Mouse (Mus musculus): ENCODE data around the gene Gm10491.
A peak's percentile ranks its signal among the peaks of the same experiment; 100 is the strongest.
"Not testable (repeated sequence)": the region's sequence is repeated elsewhere in the genome, so short reads cannot be mapped to it uniquely, and the experiment has no call there.

Gm10491 gene

GRCm38 (mm10) chrX:7907735-7908134 is at the start of gene Gm10491:
TSS of gene Gm10491 (minus strand) at chrX:7907835.
- DNase-seq, result no peak

- DNase-seq, result no peak
Observed at GRCm38 (mm10) chrX:7950091-7950490, 42.5 kb upstream of the Gm10491 start.

DNA sequence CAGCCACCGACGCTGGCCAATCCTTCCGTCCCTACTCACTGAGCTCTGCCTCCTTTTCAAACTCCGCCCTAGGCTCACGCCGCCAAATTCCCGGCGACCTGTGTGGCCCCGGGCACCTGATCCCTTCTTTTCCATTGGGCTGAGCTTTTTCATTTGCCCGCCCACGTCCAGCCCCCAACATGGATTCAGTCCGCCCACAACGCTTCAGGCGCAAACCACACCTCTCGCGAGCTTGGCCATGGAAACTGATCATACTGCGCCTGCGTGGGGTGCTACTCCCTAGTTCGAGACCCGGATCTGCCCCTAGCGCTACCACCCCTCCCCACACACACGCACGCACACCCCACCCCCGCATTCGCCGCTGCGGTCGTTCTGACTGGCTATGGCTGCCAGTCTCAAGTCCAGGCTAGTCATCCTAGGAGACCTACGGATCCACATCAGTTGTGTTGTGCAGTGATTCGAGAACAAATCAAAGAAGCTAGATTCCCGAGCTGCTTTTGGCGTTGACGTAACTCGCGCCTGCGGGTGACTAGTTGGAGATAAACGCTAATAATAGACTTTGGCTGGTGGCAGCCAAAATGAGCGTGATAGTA is 40.4 kb upstream of the Gm10491 start:
- DNase-seq, result peak; percentile 87

- DNase-seq, result no peak
Observed at GRCm38 (mm10) chrX:7947108-7947899, 39.7 kb upstream of the Gm10491 start, which contains the start of gene Hdac6. TSS of gene Hdac6 (minus strand) at chrX:7947889.

GRCm38 (mm10) chrX:7945618-7946017 is 38.0 kb upstream of the Gm10491 start:
- DNase-seq, result no peak

DNA sequence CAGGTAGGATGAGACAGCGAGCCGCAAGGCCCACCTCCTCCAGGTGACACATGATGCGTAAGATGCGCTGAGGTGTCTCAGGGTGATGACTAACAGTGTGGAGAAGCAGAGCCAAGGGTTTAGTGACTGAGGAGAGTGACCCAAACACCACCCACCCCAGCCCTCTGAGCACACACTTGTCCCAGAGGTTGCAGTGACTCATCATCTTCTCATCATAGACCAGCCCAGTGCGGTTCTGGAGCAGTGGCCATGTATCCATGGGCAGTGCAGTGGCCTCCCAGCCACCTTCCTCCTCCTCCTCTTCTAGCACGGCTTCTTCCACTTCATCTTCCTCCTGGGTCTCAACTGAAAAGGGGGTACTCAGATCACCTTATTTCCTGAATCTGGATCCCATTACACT is 30.0 kb upstream of the Gm10491 start:
- no peak for DNase-seq

DNA sequence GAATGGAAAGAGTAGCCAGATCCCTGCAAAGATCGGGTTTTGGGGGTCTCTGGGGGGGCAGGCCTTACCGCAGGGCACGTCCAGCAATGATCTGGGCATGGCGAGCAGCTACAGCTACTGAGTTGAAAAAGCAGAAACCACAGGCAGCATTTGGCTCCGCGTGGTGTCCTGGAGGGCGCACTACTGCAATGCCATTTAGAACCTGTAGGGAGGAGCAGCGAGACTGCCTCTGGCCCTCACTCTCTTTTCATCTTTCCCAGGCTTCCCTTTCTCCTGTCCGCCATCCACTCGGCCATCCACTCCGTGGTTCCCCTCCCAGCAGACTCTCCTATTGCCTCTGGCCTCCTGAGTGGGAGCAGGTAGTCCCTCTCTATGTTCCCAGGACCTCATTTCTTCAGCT is 29.2 kb upstream of the Gm10491 start:
- no peak for DNase-seq

- DNase-seq, result no peak
Observed at GRCm38 (mm10) chrX:7928270-7928790, 20.7 kb upstream of the Gm10491 start, which contains the start of gene Eras. TSS of gene Eras (minus strand) at chrX:7928607.

DNA sequence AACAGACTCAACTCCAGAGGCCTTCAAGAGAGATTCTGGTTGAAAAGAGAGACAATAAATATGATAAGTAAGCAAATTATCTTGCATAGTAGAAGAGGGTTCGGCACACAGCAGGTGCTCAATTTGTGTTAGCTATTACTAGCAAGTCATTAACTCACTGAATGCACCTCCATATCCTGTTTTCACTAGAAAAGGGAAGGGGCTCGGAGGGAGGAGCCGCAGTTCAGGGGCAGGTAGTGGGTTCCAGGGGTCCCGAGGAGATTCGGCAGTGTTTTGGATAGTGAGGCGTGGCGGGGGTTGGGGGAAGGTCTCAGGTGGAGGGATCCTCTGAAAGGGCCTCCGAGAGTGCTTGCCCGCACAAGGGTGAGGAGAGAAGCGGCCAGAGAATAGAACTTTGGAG is 19.5 kb upstream of the Gm10491 start:
- no peak for DNase-seq

GRCm38 (mm10) chrX:7926266-7926665 is 18.6 kb upstream of the Gm10491 start:
- DNase-seq, result no peak

- DNase-seq, result no peak
Observed at GRCm38 (mm10) chrX:7922032-7922431, 14.4 kb upstream of the Gm10491 start.

GRCm38 (mm10) chrX:7919601-7920383 is 12.2 kb upstream of the Gm10491 start, which contains the start of gene Pcsk1n:
TSS of gene Pcsk1n (plus strand) at chrX:7919822.
- peak; percentile 56 for DNase-seq

- not testable (repeated sequence) for DNase-seq
Observed at GRCm38 (mm10) chrX:7917960-7918359, 10.3 kb upstream of the Gm10491 start.

DNA sequence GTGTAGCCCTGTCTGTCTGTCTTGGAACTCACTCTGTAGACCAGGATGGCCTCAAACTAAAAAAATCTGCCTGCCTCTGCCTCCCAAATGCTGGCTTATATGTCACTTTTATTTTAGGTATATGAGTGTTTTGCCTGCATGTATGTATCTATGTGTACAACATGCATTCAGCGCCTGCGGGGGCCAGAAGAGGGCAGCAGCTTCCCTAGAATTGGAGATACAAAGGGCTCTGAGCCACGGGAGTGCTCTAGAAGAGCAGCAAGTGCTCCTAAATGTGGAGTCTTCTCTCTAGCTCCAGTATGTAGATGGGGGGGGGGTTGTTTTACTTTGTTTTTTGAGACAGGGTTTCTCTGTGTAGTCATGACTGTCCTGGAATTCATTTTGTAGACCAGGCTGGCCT is 8.0 kb upstream of the Gm10491 start:
- DNase-seq, result not testable (repeated sequence)

GRCm38 (mm10) chrX:7910473-7910872 is 2.8 kb upstream of the Gm10491 start:
- no peak for DNase-seq

GRCm38 (mm10) chrX:7909242-7909641 is 1.6 kb upstream of the Gm10491 start, which contains the start of gene Gm10490:
TSS of gene Gm10490 (plus strand) at chrX:7909542.
- DNase-seq, result not testable (repeated sequence)

- DNase-seq, result no peak
Observed at GRCm38 (mm10) chrX:7904441-7904840, 3.2 kb downstream of the Gm10491 start.

DNA sequence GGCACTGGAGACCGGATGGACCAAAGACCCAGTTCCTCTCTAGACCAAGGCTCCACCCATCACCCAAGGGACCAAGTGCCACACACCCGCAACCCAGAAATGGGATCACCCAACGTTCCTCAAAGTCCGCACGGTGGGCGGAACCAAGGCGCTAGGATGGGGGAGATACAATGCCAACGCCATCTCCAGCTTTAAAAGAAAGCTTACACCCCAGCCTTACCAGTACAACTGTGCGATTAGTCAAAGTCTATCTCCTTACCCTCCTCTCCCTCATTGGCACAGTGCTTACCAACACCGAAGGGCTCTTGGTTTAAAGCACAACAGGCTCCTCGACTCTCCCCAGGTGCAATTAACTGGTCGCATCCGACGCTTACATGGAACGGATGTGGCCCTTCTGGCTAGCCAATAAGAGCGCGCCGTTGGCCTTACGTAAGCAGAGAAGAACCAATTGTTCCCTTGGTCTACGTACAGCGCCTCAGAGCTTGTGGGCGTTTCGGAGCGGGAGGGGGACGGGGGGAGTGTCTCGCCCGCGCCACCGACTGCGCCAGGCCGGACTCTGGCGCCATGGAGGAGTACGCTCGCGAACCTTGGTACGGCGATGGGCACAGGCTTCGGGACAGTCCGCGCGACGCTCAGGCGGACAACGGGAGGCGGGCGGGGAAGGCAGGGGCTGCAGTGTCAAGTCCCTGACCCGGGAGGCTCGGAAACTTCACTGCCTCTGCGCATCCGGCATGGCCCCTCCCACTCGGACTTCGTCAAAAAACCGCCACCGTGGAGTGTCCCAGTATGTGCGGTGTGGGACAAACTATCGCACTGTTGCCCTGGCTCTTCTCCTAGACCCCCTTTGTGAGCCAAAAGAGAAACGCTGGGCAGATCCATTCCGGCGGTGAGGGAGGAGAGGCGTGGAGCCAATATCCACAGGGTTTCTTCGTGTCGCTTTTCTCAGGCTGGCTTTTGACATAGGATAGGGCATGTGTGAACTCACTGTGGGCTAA is 8.5 kb downstream of the Gm10491 start, which contains the start of the genes Pqbp1 and Timm17b:
Gene Pqbp1, minus strand, starts transcription at position 390 of the 995 bp plus-strand sequence.
Gene Timm17b, plus strand, starts transcription at position 478 of the 995 bp plus-strand sequence.
- DNase-seq, result peak; percentile 78

- no peak for DNase-seq
Observed at GRCm38 (mm10) chrX:7898211-7898610, 9.4 kb downstream of the Gm10491 start.

DNA sequence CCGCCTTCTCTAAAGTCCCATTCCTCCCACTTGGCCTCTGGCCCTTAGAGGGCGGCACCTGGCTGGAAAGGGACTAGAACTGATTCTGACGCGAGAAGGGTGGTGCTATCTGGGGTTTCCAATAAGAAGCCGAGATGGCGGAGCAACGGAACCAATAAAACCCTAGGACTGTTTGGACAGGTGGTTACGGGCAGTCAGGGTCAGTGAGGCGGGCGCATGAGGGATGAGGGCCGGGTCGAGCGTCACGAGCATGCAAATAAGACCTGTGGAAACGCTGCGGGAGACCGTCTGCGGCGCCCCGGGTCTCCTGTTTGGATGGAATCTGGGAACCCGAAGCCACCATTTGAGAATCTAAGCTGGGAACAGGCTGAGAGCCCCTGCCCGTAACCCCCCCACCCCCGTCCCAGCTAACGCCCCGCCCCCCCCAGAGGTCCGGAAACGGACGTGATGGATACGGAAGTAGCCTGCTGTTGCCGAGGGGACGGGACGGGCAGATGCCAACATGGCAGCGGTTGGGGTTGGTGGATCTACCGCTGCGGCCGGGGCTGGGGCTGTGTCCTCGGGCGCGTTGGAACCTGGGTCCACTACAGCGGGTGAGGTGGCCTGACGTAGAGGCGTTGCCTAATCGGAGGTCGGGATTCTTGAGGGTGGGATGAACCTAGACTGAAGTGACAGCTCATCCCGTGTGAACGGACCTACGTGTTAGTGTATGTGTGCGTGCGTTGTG is 23.6 kb downstream of the Gm10491 start, which contains the start of gene Slc35a2:
Gene Slc35a2, plus strand, starts transcription at position 188 of the 727 bp plus-strand sequence.
- DNase-seq, result peak; percentile 79

DNA sequence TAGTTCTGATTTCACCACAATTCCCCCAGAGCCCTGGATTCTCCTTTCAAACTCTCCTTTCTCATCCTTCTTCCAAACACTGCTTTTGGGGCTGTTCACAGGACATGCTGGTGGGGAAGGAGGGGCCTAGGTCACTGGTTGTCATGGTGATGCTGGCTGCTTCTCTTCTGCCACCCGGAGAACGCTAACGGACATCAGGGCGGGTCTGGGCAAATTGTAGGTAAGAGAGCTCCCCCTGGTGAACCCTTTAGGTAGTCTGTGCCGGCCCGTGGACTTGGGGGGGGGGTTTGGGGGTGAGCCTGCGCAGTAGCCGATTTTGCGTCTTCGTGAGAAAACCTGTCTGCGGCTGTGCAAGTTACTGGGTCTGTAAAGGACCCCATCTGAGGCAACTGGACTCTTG is 27.8 kb downstream of the Gm10491 start:
- peak; percentile 68 for DNase-seq

All from cerebellum, adult 8-10 months (tissue).